Mouse (Mus musculus) intestine, embryonic 15.5 days (tissue): ENCODE data around the gene Immp1l. TPM values are rescaled to one million over a fixed set of nuclear protein-coding genes. Genes with fewer than 3 reads are reported as not detected.

Experiments
- polyA plus RNA-seq: library from polyadenylated mRNA; unstranded; fragments of >200 nt; fragmentation: Nextera tagmentation; extraction: Ambion mirVana; gene quantifications from 2 replicates; pipeline ENCODE4 v1.2.1, GENCODE M21; 2015

Gene Immp1l
- polyA plus RNA-seq, 1 experiment from 2014 or later = 127 TPM

Other genes with a start within 250 kb of the Immp1l start
- 2.3 and 2.8 TPM in 2 replicates for gene Pax6, start 235.7 kb upstream of the Immp1l start, polyA plus RNA-seq
- 31.5 and 37.0 TPM in 2 replicates for gene Elp4, start 74 bp upstream of the Immp1l start, polyA plus RNA-seq
- 33.4 and 39.0 TPM in 2 replicates for gene Dnajc24, start 98.9 kb downstream of the Immp1l start, polyA plus RNA-seq